Mouse (Mus musculus): ENCODE data around the gene Asphd1.

GRCm38 (mm10) chr7:126923999-126924398 lies 25.4 kb downstream of the Asphd1 start:
- TF ChIP-seq CTCF (IDR thresholded peaks at IDR 0.05; ENCODE audit: extremely low read depth, insufficient read depth, low read length) (no peak), POLR2A (IDR thresholded peaks at IDR 0.05; ENCODE audit: extremely low read depth, insufficient read depth, low read length) (no peak)
